Comparison of ENCODE assay signal across 16 mouse cellular contexts in genomic region chr6:53971729-53972128, GRCm38 (mm10). TPM values are rescaled to one million over a fixed set of nuclear protein-coding genes. Genes with fewer than 3 reads are reported as not detected.
DNase-seq lines count a peak whose midpoint lies in the region; ATAC-seq and TF ChIP-seq lines count a peak whose summit lies in the region.
"Had no signal": no experiment of that assay in that cellular context is flagged by ENCODE, and none has a peak within 500 bp of the region (broad histone marks: within the 10 kb centered on the region; RNA-seq: fewer than 3 reads in every experiment).

No protein-coding gene starts in this region.

- no peaks in the 10 kb centered on the region for H3K27me3 ChIP-seq in hindbrain, embryonic 13.5 days
- H3K27me3 ChIP-seq in hindbrain, embryonic 16.5 days (replicated peaks; ENCODE audit: control insufficient read depth, insufficient read depth, low read length), result no peaks in the 10 kb centered on the region
- no peaks in the 10 kb centered on the region for H3K27me3 ChIP-seq in lung, postnatal 0 days (replicated peaks; ENCODE audit: insufficient read depth, low read length)
- H3K27me3 ChIP-seq in cerebellum, adult 2 months (ENCODE audit: control insufficient read depth, insufficient read depth, low read length), result no peaks in the 10 kb centered on the region
- H3K27me3 ChIP-seq in forebrain, postnatal 0 days (ENCODE audit: insufficient read depth, low read length), result no peaks in the 10 kb centered on the region
- H3K27me3 ChIP-seq: limb, embryonic 15.5 days; Patski; stomach, embryonic 15.5 days had no signal

- 61% methylated on average over 3 of the region's 3 CpGs for WGBS in hindbrain, embryonic 13.5 days
- 47% methylated on average over 3 of the region's 3 CpGs for WGBS in hindbrain, embryonic 16.5 days
- 41% methylated on average over 3 of the region's 3 CpGs for WGBS in lung, postnatal 0 days
- WGBS in cerebellum, adult 2 months, result 33% methylated on average over 3 of the region's 3 CpGs
- 22% methylated on average over 3 of the region's 3 CpGs for WGBS in forebrain, postnatal 0 days

- peak overlapping the region; percentile 27; the same call in 1 of the 2 replicates for H3K27ac ChIP-seq in hindbrain, embryonic 13.5 days
- H3K27ac ChIP-seq in hindbrain, embryonic 16.5 days (ENCODE audit: low read depth, low read length), result no peak overlapping the region
- no peak overlapping the region for H3K27ac ChIP-seq in lung, postnatal 0 days (ENCODE audit: low read length)
- no peak overlapping the region for H3K27ac ChIP-seq in cerebellum, adult 2 months (ENCODE audit: insufficient read depth, low read length)
- H3K27ac ChIP-seq in forebrain, postnatal 0 days (ENCODE audit: low read depth, low read length), result no peak overlapping the region
- H3K27ac ChIP-seq: limb, embryonic 15.5 days; stomach, embryonic 15.5 days had no signal

- TF ChIP-seq EP300 in lung, postnatal 0 days (IDR thresholded peaks at IDR 0.05), result no peak

- no peak for TF ChIP-seq POLR2A in cerebellum, adult 2 months (IDR thresholded peaks at IDR 0.05; ENCODE audit: borderline replicate concordance, insufficient read depth, low read length)

- H3K4me3 ChIP-seq in hindbrain, embryonic 13.5 days, result no peak overlapping the region
- no peak overlapping the region for H3K4me3 ChIP-seq in hindbrain, embryonic 16.5 days (ENCODE audit: low read length)
- H3K4me3 ChIP-seq in lung, postnatal 0 days (ENCODE audit: low read depth, low read length), result no peak overlapping the region
- no peak overlapping the region for H3K4me3 ChIP-seq in cerebellum, adult 2 months (replicated peaks; ENCODE audit: insufficient read depth, low read depth, low read length)
- no peak overlapping the region for H3K4me3 ChIP-seq in forebrain, postnatal 0 days (ENCODE audit: low read depth, low read length)
- H3K4me3 ChIP-seq: limb, embryonic 15.5 days; stomach, embryonic 15.5 days had no signal

- H3K9ac ChIP-seq in hindbrain, embryonic 13.5 days, result no peak overlapping the region
- no peak overlapping the region for H3K9ac ChIP-seq in hindbrain, embryonic 16.5 days (ENCODE audit: low read depth, low read length)
- no peak overlapping the region for H3K9ac ChIP-seq in lung, postnatal 0 days (replicated peaks; ENCODE audit: low read depth)
- H3K9ac ChIP-seq in forebrain, postnatal 0 days, result no peak overlapping the region
- H3K9ac ChIP-seq: limb, embryonic 15.5 days; stomach, embryonic 15.5 days had no signal

- no peak for TF ChIP-seq CTCF in lung, postnatal 0 days (IDR thresholded peaks at IDR 0.05)
- no peak for TF ChIP-seq CTCF in cerebellum, adult 2 months (IDR thresholded peaks at IDR 0.05; ENCODE audit: borderline replicate concordance, insufficient read depth, low read depth, low read length)
- no peak for TF ChIP-seq CTCF in forebrain, postnatal 0 days (IDR thresholded peaks at IDR 0.05; ENCODE audit: low read depth)

- H3K4me2 ChIP-seq in hindbrain, embryonic 13.5 days, result no peak overlapping the region
- no peak overlapping the region for H3K4me2 ChIP-seq in hindbrain, embryonic 16.5 days (ENCODE audit: low read length)
- no peak overlapping the region for H3K4me2 ChIP-seq in lung, postnatal 0 days (replicated peaks; ENCODE audit: low read depth, low read length)
- H3K4me2 ChIP-seq in forebrain, postnatal 0 days (ENCODE audit: low read depth), result no peak overlapping the region
- H3K4me2 ChIP-seq: limb, embryonic 15.5 days; stomach, embryonic 15.5 days had no signal

- no peak for ATAC-seq in hindbrain, embryonic 13.5 days (ENCODE audit: low FRiP score)
- ATAC-seq in hindbrain, embryonic 16.5 days, result no peak
- ATAC-seq in lung, postnatal 0 days, result no peak
- ATAC-seq in forebrain, postnatal 0 days, result peak; percentile 68
- ATAC-seq in erythroblast, adult 5-6 weeks (replicated peaks; ENCODE audit: low FRiP score, poor library complexity, severe bottlenecking), result no peak
- ATAC-seq: CD4-positive, CD25-positive, alpha-beta regulatory T cell, adult 4 months; Patski had no signal

- H3K9me3 ChIP-seq in hindbrain, embryonic 13.5 days, result no peaks in the 10 kb centered on the region
- H3K9me3 ChIP-seq in hindbrain, embryonic 16.5 days (ENCODE audit: control insufficient read depth, low read length), result no peaks in the 10 kb centered on the region
- H3K9me3 ChIP-seq in lung, postnatal 0 days (ENCODE audit: low read length), result no peaks in the 10 kb centered on the region
- no peaks in the 10 kb centered on the region for H3K9me3 ChIP-seq in forebrain, postnatal 0 days (ENCODE audit: low read length)
- H3K9me3 ChIP-seq: limb, embryonic 15.5 days; stomach, embryonic 15.5 days had no signal

- H3K4me1 ChIP-seq in hindbrain, embryonic 13.5 days (replicated peaks), result peaks cover 35% of the 10 kb centered on the region
- H3K4me1 ChIP-seq in hindbrain, embryonic 16.5 days (ENCODE audit: control insufficient read depth, insufficient read depth, low read depth, low read length), result peaks cover 10% of the 10 kb centered on the region; the same call in 1 of the 2 replicates
- peaks cover 12% of the 10 kb centered on the region for H3K4me1 ChIP-seq in lung, postnatal 0 days (ENCODE audit: insufficient read depth, low read depth, low read length)
- H3K4me1 ChIP-seq in cerebellum, adult 2 months (ENCODE audit: control insufficient read depth, insufficient read depth, low read length), result peaks cover 11% of the 10 kb centered on the region
- H3K4me1 ChIP-seq in forebrain, postnatal 0 days (ENCODE audit: insufficient read depth), result no peaks in the 10 kb centered on the region

- H3K36me3 ChIP-seq in hindbrain, embryonic 13.5 days, result no peaks in the 10 kb centered on the region
- no peaks in the 10 kb centered on the region for H3K36me3 ChIP-seq in hindbrain, embryonic 16.5 days (ENCODE audit: control insufficient read depth, insufficient read depth, low read length)
- no peaks in the 10 kb centered on the region for H3K36me3 ChIP-seq in lung, postnatal 0 days (ENCODE audit: insufficient read depth, low read length)
- no peaks in the 10 kb centered on the region for H3K36me3 ChIP-seq in forebrain, postnatal 0 days (ENCODE audit: insufficient read depth)
- H3K36me3 ChIP-seq: limb, embryonic 15.5 days; stomach, embryonic 15.5 days had no signal

- DNase-seq in lung, postnatal 0 days (ENCODE audit: low spot score), result peak; percentile 51
- no peak for DNase-seq in lung, postnatal 25 days (ENCODE audit: low spot score)
- DNase-seq in cerebellum, adult 2 months, result peak; percentile 39 to 65
- DNase-seq in forebrain, postnatal 0 days, result peak; percentile 64
- no peak for DNase-seq in adrenal gland, adult 2 months
- DNase-seq: adrenal gland, postnatal 36 days had no signal

RNA-seq across cellular contexts. Expression of gene Cpvl, which starts 6.7 kb away (rescaled TPM):
- polyA plus RNA-seq in hindbrain, embryonic 13.5 days (2015; fragmentation: Nextera tagmentation; extraction: Ambion mirVana), result 0.13 TPM in 1 of 2 replicates, not detected in the other
- polyA plus RNA-seq in hindbrain, embryonic 16.5 days (2015; fragmentation: Nextera tagmentation; extraction: Ambion mirVana), result 0.24 TPM in 1 of 2 replicates, not detected in the other
- 0.18 TPM in 2 replicates for polyA plus RNA-seq in lung, postnatal 0 days (2015; fragmentation: Nextera tagmentation; extraction: Ambion mirVana)
- 0.26 and 0.40 TPM in 2 replicates for polyA plus RNA-seq in cerebellum, adult 2 months (2012; rRNA removed)
- not detected in 2 replicates for total RNA-seq in forebrain, postnatal 0 days (2014; rRNA removed)
- 0.13 TPM in 1 of 2 replicates, not detected in the other for polyA plus RNA-seq in forebrain, postnatal 0 days (2015; fragmentation: Nextera tagmentation; extraction: Ambion mirVana)
- total RNA-seq in erythroblast, adult 5-6 weeks (2015; ENCODE audit: low replicate concordance), result not detected in 2 replicates
- not detected in 2 replicates for total RNA-seq in erythroblast, adult 5-6 weeks (2017; ENCODE audit: low replicate concordance)
- not detected for total RNA-seq in adrenal gland, adult 2 months (2021)
- not detected in 2 replicates for polyA plus RNA-seq in adrenal gland, adult 2 months (2012; rRNA removed)
- total RNA-seq: adrenal gland, postnatal 36 days; layer of hippocampus, adult 18-20 months; megakaryocyte, adult 5-6 weeks had no signal
- polyA plus RNA-seq: CD4-positive, CD25-positive, alpha-beta regulatory T cell, adult 4 months; urinary bladder, adult 2 months had no signal

Comparison
In these comparisons a context has a peak if more than half of its experiments do, and no peak if none do; other contexts are left out.
1. DNase-seq: peak in lung, postnatal 0 days (single experiment), cerebellum, adult 2 months (2 of 2) and forebrain, postnatal 0 days (single experiment); none in lung, postnatal 25 days (single experiment) and adrenal gland, adult 2 months (single experiment).